Mouse (Mus musculus) ES-Bruce4 (cell line): ENCODE results near the gene Siah1b. TPM values are rescaled to one million over a fixed set of nuclear protein-coding genes. Genes with fewer than 3 reads are reported as not detected.

Experiments
- H3K27ac ChIP-seq: 2 replicates; pipeline ENCODE4 v1.5.1; 2012; ENCODE audit warnings: low read length, inconsistent platforms; ENCODE audit not compliant: insufficient read depth
- H3K27me3 ChIP-seq: 2 replicates; pipeline ENCODE4 v1.6.1; 2012; ENCODE audit warnings: mild to moderate bottlenecking, low read length, inconsistent platforms; ENCODE audit not compliant: control insufficient read depth, poor library complexity, insufficient read depth, severe bottlenecking
- H3K36me3 ChIP-seq: 2 replicates; pipeline ENCODE4 v1.6.1; 2012; ENCODE audit warnings: inconsistent platforms, mild to moderate bottlenecking, low read length, moderate library complexity; ENCODE audit not compliant: control insufficient read depth, poor library complexity, insufficient read depth, severe bottlenecking
- H3K4me1 ChIP-seq: one replicate; pipeline ENCODE4 v1.8.1; 2011; ENCODE audit warnings: low read length; ENCODE audit not compliant: control insufficient read depth, insufficient read depth
- H3K4me3 ChIP-seq: 2 replicates; pipeline ENCODE4 v1.5.1; 2011; ENCODE audit warnings: low read depth, mild to moderate bottlenecking, low read length
- H3K9ac ChIP-seq: 2 replicates; pipeline ENCODE4 v1.6.1; 2012; ENCODE audit warnings: low read depth, mild to moderate bottlenecking, inconsistent platforms; ENCODE audit not compliant: poor library complexity, severe bottlenecking
- H3K9me3 ChIP-seq: replicated peaks from 2 replicates; pipeline ENCODE4 v1.6.1; 2012; ENCODE audit warnings: mild to moderate bottlenecking, low read length, inconsistent platforms; ENCODE audit not compliant: control insufficient read depth, poor library complexity, insufficient read depth, severe bottlenecking
- CTCF ChIP-seq: IDR thresholded peaks from one replicate; pipeline ENCODE4 v1.8.1; 2011; ENCODE audit warnings: low read depth, low read length
- EP300 ChIP-seq: IDR thresholded peaks from 2 replicates; pipeline ENCODE4 v1.6.1; 2011; ENCODE audit warnings: low read depth, low read length; ENCODE audit not compliant: insufficient read depth
- POLR2A ChIP-seq: IDR thresholded peaks from one replicate; pipeline ENCODE4 v1.8.1; 2011; ENCODE audit warnings: low read length; ENCODE audit not compliant: insufficient read depth
- polyA plus RNA-seq: library from polyadenylated mRNA; stranded (reverse); fragments of >200 nt; gene quantifications from 2 replicates; pipeline ENCODE4 v1.2.4, GENCODE M21; 2011; ENCODE audit warnings: low read depth; ENCODE audit not compliant: missing spikeins, insufficient read depth, insufficient read length

Siah1b gene
- polyA plus RNA-seq, 1 experiment, result 26.2 TPM

DNA sequence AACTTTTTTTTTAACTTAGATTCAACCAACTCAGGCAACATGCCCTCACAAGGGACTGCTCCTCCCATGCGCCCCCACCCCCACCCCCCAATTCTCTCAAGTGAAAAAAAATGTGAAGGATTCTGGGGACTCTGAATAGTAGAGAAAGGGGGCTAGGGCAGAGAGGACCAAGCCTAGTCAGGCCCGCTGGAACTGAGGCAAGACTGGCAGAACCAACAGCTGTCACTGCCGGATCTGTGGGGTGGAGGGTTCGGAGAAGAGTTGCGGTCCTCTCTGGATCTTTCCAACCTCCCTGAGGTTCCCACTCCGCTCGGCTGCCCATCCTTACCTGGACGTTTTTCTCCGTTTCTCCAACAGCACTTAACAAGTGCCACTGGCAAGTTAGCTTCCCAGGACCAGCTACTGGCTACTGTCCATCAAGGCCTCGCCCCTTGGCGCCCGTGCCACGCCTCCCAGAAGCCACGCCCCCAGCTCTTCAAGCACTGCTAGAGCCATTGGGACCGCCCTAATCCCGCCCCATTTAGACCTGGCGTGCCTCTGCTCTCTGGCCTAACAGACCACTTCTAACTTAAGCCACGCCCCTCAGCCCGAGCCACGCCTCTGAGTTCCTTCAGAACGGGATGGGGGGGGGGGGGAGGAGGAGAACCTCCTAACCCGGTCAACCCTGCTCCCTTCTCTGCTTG, 48.5 kb downstream of the Siah1b start, which contains the start of gene Car5b:
TSS of gene Car5b (minus strand) at position 391 of the 683 bp plus-strand sequence.
- Histone ChIP-seq H3K9me3 (no peaks in the 10 kb centered on the region), H3K36me3 (no peaks in the 10 kb centered on the region), H3K4me1 (no peaks in the 10 kb centered on the region), H3K4me3 (peak within 1 kb of the TSS; percentile 62), H3K27ac (no peak within 1 kb of the TSS), H3K27me3 (no peaks in the 10 kb centered on the region), H3K9ac (peak within 1 kb of the TSS; percentile 15; the same call in 1 of the 2 replicates)
- no peak for TF ChIP-seq POLR2A
- no peak for TF ChIP-seq EP300
- no peak for TF ChIP-seq CTCF

Other genes starting within 250 kb of the Siah1b start
- gene Ap1s2, start 167.5 kb downstream of the Siah1b start, polyA plus RNA-seq, result 27.1 and 27.6 TPM in 2 replicates
- gene Zrsr2, start 117.8 kb downstream of the Siah1b start, polyA plus RNA-seq, result 70.4 and 71.4 TPM in 2 replicates
- 4.0 and 4.5 TPM in 2 replicates for gene Car5b, start 48.5 kb downstream of the Siah1b start, polyA plus RNA-seq
- gene Cltrn, start 12.3 kb upstream of the Siah1b start, polyA plus RNA-seq, result not detected in 2 replicates
- not detected in 2 replicates for gene Ace2, start 62.8 kb upstream of the Siah1b start, polyA plus RNA-seq
- not detected in 2 replicates for gene Bmx, start 181.7 kb upstream of the Siah1b start, polyA plus RNA-seq
- gene Pir, start 192.9 kb upstream of the Siah1b start, polyA plus RNA-seq, result 28.0 and 31.0 TPM in 2 replicates